Comparison of ENCODE assay signal across 8 mouse cellular contexts in the genomic region with DNA sequence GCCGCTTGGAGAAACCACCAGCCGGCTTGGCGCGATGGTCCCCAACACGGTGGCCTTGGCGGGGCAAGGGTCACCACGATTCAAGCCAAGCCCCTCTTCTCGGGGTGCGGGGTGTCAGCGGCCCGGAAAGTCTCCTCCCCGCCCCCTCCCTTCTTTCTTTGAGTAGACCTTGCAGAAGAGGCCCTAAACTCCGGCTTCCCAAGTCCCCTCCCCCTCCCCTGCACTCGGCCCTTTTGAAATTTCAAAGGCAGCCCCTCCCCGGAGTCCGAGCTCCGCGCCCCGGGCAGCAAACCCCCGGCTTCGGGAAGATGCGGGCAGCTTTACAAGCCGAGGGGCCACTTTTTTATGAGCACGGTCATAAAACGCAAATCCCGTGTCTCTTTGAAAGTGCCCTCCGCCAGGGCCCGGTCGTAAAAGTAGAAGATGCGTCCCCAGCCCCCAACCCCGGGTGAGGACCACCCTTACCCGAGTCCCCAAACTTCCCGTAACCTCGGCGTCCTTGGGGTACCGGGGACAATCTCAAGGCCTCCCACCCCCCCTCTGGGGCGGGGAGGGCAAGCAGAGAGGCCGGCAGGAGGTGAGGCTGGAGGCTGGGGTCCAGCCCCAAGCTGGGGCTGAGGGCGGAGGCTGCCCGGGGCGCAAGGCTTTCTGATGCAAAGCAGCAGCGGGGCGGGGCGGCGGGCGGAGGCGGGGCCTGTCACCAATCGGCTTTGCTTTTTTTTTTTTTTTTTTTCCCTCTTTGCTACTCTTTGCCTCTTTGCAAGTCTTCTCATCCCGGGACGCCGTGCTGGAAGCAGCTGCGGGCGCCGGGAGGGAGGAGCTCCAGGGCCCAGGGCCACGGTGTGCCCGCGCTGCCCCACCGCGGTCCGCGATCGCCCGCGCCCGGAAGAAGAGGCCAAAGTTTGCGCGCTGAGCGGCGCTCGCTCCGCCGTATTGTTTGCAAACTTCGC. TPM values are rescaled to one million over a fixed set of nuclear protein-coding genes. Genes with fewer than 3 reads are reported as not detected.
A peak's percentile ranks its signal among the peaks of the same experiment; 100 is the strongest.
DNase-seq lines count a peak whose midpoint lies in the region; ATAC-seq and TF ChIP-seq lines count a peak whose summit lies in the region.

A gene (plus strand): TSS at position 773 of the 950 bp plus-strand sequence.

- H3K4me1 ChIP-seq in heart, embryonic 11.5 days (ENCODE audit: control insufficient read depth, insufficient read depth, low read length): peaks cover 8% of the 10 kb centered on the region; the same call in 1 of the 2 replicates
- H3K4me1 ChIP-seq in forebrain, embryonic 11.5 days (replicated peaks; ENCODE audit: control insufficient read depth, insufficient read depth, low read length): peaks cover 35% of the 10 kb centered on the region
- H3K4me1 ChIP-seq in kidney, embryonic 16.5 days (ENCODE audit: insufficient read depth, low read length): peaks cover 33% of the 10 kb centered on the region
- H3K4me1 ChIP-seq in small intestine, adult 2 months (ENCODE audit: control insufficient read depth, insufficient read depth, insufficient read length, low read length): peaks cover 6% of the 10 kb centered on the region; the same call in 1 of the 2 replicates

- no peak within 1 kb of the TSS for H3K27ac ChIP-seq in heart, embryonic 11.5 days (ENCODE audit: low read depth, low read length)
- H3K27ac ChIP-seq in forebrain, embryonic 11.5 days (ENCODE audit: low read depth, low read length): peak within 1 kb of the TSS; percentile 83
- no peak within 1 kb of the TSS; the same call in 1 of the 2 replicates for H3K27ac ChIP-seq in kidney, embryonic 16.5 days (ENCODE audit: low read length)
- H3K27ac ChIP-seq in small intestine, adult 2 months (ENCODE audit: insufficient read depth, low read depth, low read length): no peak within 1 kb of the TSS

- H3K36me3 ChIP-seq in heart, embryonic 11.5 days (ENCODE audit: control insufficient read depth, insufficient read depth, low read length): no peaks in the 10 kb centered on the region
- no peaks in the 10 kb centered on the region for H3K36me3 ChIP-seq in forebrain, embryonic 11.5 days (ENCODE audit: control insufficient read depth, insufficient read depth, low read length)
- H3K36me3 ChIP-seq in kidney, embryonic 16.5 days (ENCODE audit: insufficient read depth, low read length): no peaks in the 10 kb centered on the region
- no peaks in the 10 kb centered on the region for H3K36me3 ChIP-seq in small intestine, adult 2 months (ENCODE audit: control insufficient read depth, insufficient read depth, low read length)

- H3K27me3 ChIP-seq in heart, embryonic 11.5 days (ENCODE audit: control insufficient read depth, insufficient read depth, low read length): peaks cover 71% of the 10 kb centered on the region
- H3K27me3 ChIP-seq in forebrain, embryonic 11.5 days (ENCODE audit: control insufficient read depth, insufficient read depth, low read length): peaks cover 86% of the 10 kb centered on the region
- H3K27me3 ChIP-seq in kidney, embryonic 16.5 days (ENCODE audit: insufficient read depth, low read length): peaks cover 60% of the 10 kb centered on the region
- H3K27me3 ChIP-seq in small intestine, adult 2 months (ENCODE audit: control insufficient read depth, insufficient read depth, low read length): peaks cover 21% of the 10 kb centered on the region

- TF ChIP-seq POLR2A in small intestine, adult 2 months (IDR thresholded peaks at IDR 0.05; ENCODE audit: low read depth, low read length): no peak

- DNase-seq in heart, adult 11 months: no peak
- DNase-seq in ZHBTc4 (ENCODE audit: low read depth, low spot score): peak; percentile 97
- DNase-seq in forebrain, embryonic 11.5 days (ENCODE audit: low spot score): peak; percentile 94
- peak; percentile 27 for DNase-seq in lung, postnatal 36 days
- DNase-seq in frontal cortex, postnatal 36 days (ENCODE audit: low spot score in 2 of 2): no peak

- ATAC-seq in heart, embryonic 11.5 days (replicated peaks; ENCODE audit: insufficient number of reproducible peaks, low FRiP score, low TSS enrichment): 0 out of 2 replicates have a peak, but pooled peaks have one; percentile 16
- ATAC-seq in forebrain, embryonic 11.5 days (replicated peaks; ENCODE audit: low FRiP score): peak; percentile 64
- ATAC-seq in kidney, embryonic 16.5 days (ENCODE audit: low FRiP score, low TSS enrichment): peak; percentile 57

- peak within 1 kb of the TSS; percentile 63; the same call in 1 of the 2 replicates for H3K9ac ChIP-seq in heart, embryonic 11.5 days (ENCODE audit: low read depth, low read length)
- H3K9ac ChIP-seq in forebrain, embryonic 11.5 days (ENCODE audit: low read length): peak within 1 kb of the TSS; percentile 61
- H3K9ac ChIP-seq in kidney, embryonic 16.5 days (replicated peaks; ENCODE audit: low read length): peak within 1 kb of the TSS; percentile 70

- peak within 1 kb of the TSS; percentile 72 for H3K4me3 ChIP-seq in heart, embryonic 11.5 days (ENCODE audit: low read depth, low read length)
- peak within 1 kb of the TSS; percentile 55 for H3K4me3 ChIP-seq in forebrain, embryonic 11.5 days (ENCODE audit: low read depth, low read length)
- peak within 1 kb of the TSS; percentile 61 for H3K4me3 ChIP-seq in kidney, embryonic 16.5 days (ENCODE audit: low read length)
- peak within 1 kb of the TSS; percentile 62 for H3K4me3 ChIP-seq in small intestine, adult 2 months (ENCODE audit: low read depth, low read length)

- WGBS in heart, embryonic 11.5 days (ENCODE audit: insufficient replicate concordance): under 1% methylated on average over 68 of the region's 73 CpGs
- WGBS in forebrain, embryonic 11.5 days: under 1% methylated on average over 69 of the region's 73 CpGs
- WGBS in kidney, embryonic 16.5 days: under 1% methylated on average over 56 of the region's 73 CpGs
- 2% methylated on average over 73 of the region's 73 CpGs for WGBS in small intestine, adult 2 months

- H3K4me2 ChIP-seq in heart, embryonic 11.5 days: peak within 1 kb of the TSS; percentile 97
- peak within 1 kb of the TSS; percentile 89 for H3K4me2 ChIP-seq in forebrain, embryonic 11.5 days (ENCODE audit: low read depth, low read length, severe bottlenecking)
- peak within 1 kb of the TSS; percentile 95 for H3K4me2 ChIP-seq in kidney, embryonic 16.5 days (replicated peaks; ENCODE audit: low read depth, low read length)

- no peak for TF ChIP-seq CTCF in small intestine, adult 2 months (IDR thresholded peaks at IDR 0.05; ENCODE audit: extremely low read depth, insufficient read length, insufficient replicate concordance, low read depth, low read length)

- no peaks in the 10 kb centered on the region for H3K9me3 ChIP-seq in heart, embryonic 11.5 days (replicated peaks; ENCODE audit: control insufficient read depth, low read length)
- no peaks in the 10 kb centered on the region; the same call in 1 of the 2 replicates for H3K9me3 ChIP-seq in forebrain, embryonic 11.5 days (ENCODE audit: control insufficient read depth, low read length)
- no peaks in the 10 kb centered on the region for H3K9me3 ChIP-seq in kidney, embryonic 16.5 days (ENCODE audit: low read length)

RNA-seq across cellular contexts. Expression of the gene that starts here (rescaled TPM):
- 0.11 and 0.52 TPM in 2 replicates for polyA plus RNA-seq in heart, embryonic 11.5 days (2014; fragmentation: Nextera tagmentation; extraction: Ambion mirVana)
- polyA plus RNA-seq in forebrain, embryonic 11.5 days (2014; fragmentation: Nextera tagmentation; extraction: Ambion mirVana): 6.1 and 6.6 TPM in 2 replicates
- 2.5 and 2.6 TPM in 2 replicates for polyA plus RNA-seq in kidney, embryonic 16.5 days (2015; fragmentation: Nextera tagmentation; extraction: Ambion mirVana)
- polyA plus RNA-seq in small intestine, adult 2 months (2012; rRNA removed): 0.46 and 0.70 TPM in 2 replicates

Comparison
In these comparisons a context has a peak if more than half of its experiments do, and no peak if none do; other contexts are left out.
1. Peak in ATAC-seq, H3K4me3 ChIP-seq, H3K9ac ChIP-seq and H3K4me2 ChIP-seq in heart, embryonic 11.5 days; RNA of the gene not detected or under 1 TPM.
2. DNase-seq: peak in ZHBTc4 (single experiment), forebrain, embryonic 11.5 days (single experiment) and lung, postnatal 36 days (single experiment); none in heart, adult 11 months (single experiment) and frontal cortex, postnatal 36 days (0 of 2).
3. Peak in every context shown above with its lines, with median percentiles within 50 percentile points of each other: ATAC-seq, H3K4me2 ChIP-seq, H3K4me3 ChIP-seq and H3K9ac ChIP-seq.